Mouse (Mus musculus): ENCODE results near the gene Fdx1l. TPM values are rescaled to one million over a fixed set of nuclear protein-coding genes. Genes with fewer than 3 reads are reported as not detected.
A peak's percentile ranks its signal among the peaks of the same experiment; 100 is the strongest.

Fdx1l gene
- total RNA-seq (2021) (10 to 100 TPM; 40.7 to 48.6 TPM), polyA plus RNA-seq (2012; rRNA removed) (59.6 and 86.5 TPM in 2 replicates)
- long read RNA-seq, transcript Fdx1l-201 (5 exons, 812 nt) = major isoform, 33 of 48 reads
- long read RNA-seq, transcript Fdx1l-203 (4 exons, 681 nt) = minor isoform, 8 of 48 reads
- long read RNA-seq, partial matches to known transcripts = 0 of 48 reads
- long read RNA-seq, other reads (novel, unspliced or antisense) = 1 of 48 reads

- DNase-seq = peak; percentile 92
Observed at GRCm38 (mm10) chr9:21073044-21073840, at the start of gene Fdx1l, which contains the start of gene Gm49373. Gene Fdx1l, minus strand, starts transcription at chr9:21073614. Gene Gm49373, minus strand, starts transcription at chr9:21073096.

- DNase-seq = no peak
Observed at GRCm38 (mm10) chr9:21121483-21121882, 48.1 kb upstream of the Fdx1l start.

GRCm38 (mm10) chr9:21117073-21117472 is 43.7 kb upstream of the Fdx1l start:
- DNase-seq = no peak

- no peak for DNase-seq
Observed at GRCm38 (mm10) chr9:21115105-21115504, 41.7 kb upstream of the Fdx1l start.

- DNase-seq = no peak
Observed at GRCm38 (mm10) chr9:21114190-21114589, 40.8 kb upstream of the Fdx1l start.

GRCm38 (mm10) chr9:21113751-21114150 is 40.3 kb upstream of the Fdx1l start:
- DNase-seq = no peak

- DNase-seq = no peak
Observed at GRCm38 (mm10) chr9:21107607-21108237, 34.3 kb upstream of the Fdx1l start.

- no peak for DNase-seq
Observed at GRCm38 (mm10) chr9:21105760-21106564, 32.5 kb upstream of the Fdx1l start.

- DNase-seq = no peak
Observed at GRCm38 (mm10) chr9:21104814-21105213, 31.4 kb upstream of the Fdx1l start.

- DNase-seq = no peak
Observed at GRCm38 (mm10) chr9:21102076-21102475, 28.7 kb upstream of the Fdx1l start.

- DNase-seq = no peak
Observed at GRCm38 (mm10) chr9:21100447-21101161, 27.2 kb upstream of the Fdx1l start.

GRCm38 (mm10) chr9:21097793-21098192 is 24.4 kb upstream of the Fdx1l start:
- DNase-seq = peak; percentile 63

GRCm38 (mm10) chr9:21095958-21096357 is 22.5 kb upstream of the Fdx1l start:
- no peak for DNase-seq

- no peak for DNase-seq
Observed at GRCm38 (mm10) chr9:21093423-21093822, 20.0 kb upstream of the Fdx1l start.

GRCm38 (mm10) chr9:21091707-21092320 is 18.4 kb upstream of the Fdx1l start, which contains the start of the genes Gm38431 and Raver1:
Gene Gm38431, minus strand, starts transcription at chr9:21091997.
Gene Raver1, minus strand, starts transcription at chr9:21092008.
- peak; percentile 98 for DNase-seq

- no peak for DNase-seq
Observed at GRCm38 (mm10) chr9:21090972-21091706, 17.7 kb upstream of the Fdx1l start.

GRCm38 (mm10) chr9:21090537-21090936 is 17.1 kb upstream of the Fdx1l start:
- DNase-seq = no peak

GRCm38 (mm10) chr9:21083324-21083723 is 9.9 kb upstream of the Fdx1l start:
- DNase-seq = no peak

GRCm38 (mm10) chr9:21081127-21081526 is 7.7 kb upstream of the Fdx1l start:
- no peak for DNase-seq

- DNase-seq = no peak
Observed at GRCm38 (mm10) chr9:21075625-21076024, 2.2 kb upstream of the Fdx1l start.
